Mouse (Mus musculus): ENCODE results near the gene Rd3.

Rd3 gene

GRCm38 (mm10) chr1:191963948-191964772 lies 13.0 kb upstream of the Rd3 start:
- peak; percentile 65 for DNase-seq (ENCODE audit: low read depth)

GRCm38 (mm10) chr1:191964773-191965481 lies 12.2 kb upstream of the Rd3 start:
- peak; percentile 91 for DNase-seq (ENCODE audit: low read depth)

GRCm38 (mm10) chr1:191969939-191970338 lies 7.2 kb upstream of the Rd3 start:
- no peak for DNase-seq (ENCODE audit: low read depth)

- no peak for DNase-seq (ENCODE audit: low read depth)
These were observed 2.4 kb upstream of the Rd3 start for GRCm38 (mm10) chr1:191974509-191975405.

GRCm38 (mm10) chr1:191981426-191982102 lies 4.4 kb downstream of the Rd3 start:
- no peak for DNase-seq (ENCODE audit: low read depth)

GRCm38 (mm10) chr1:191986674-191987480 lies 9.7 kb downstream of the Rd3 start:
- no peak for DNase-seq (ENCODE audit: low read depth)

- no peak for DNase-seq (ENCODE audit: low read depth)
These were observed 10.3 kb downstream of the Rd3 start for GRCm38 (mm10) chr1:191987481-191987769.

- no peak for DNase-seq (ENCODE audit: low read depth)
These were observed 11.5 kb downstream of the Rd3 start for GRCm38 (mm10) chr1:191988646-191989045.

GRCm38 (mm10) chr1:191989060-191989459 lies 11.9 kb downstream of the Rd3 start:
- no peak for DNase-seq (ENCODE audit: low read depth)

- peak; percentile 96 for DNase-seq (ENCODE audit: low read depth)
These were observed 12.8 kb downstream of the Rd3 start for GRCm38 (mm10) chr1:191989994-191990393.

GRCm38 (mm10) chr1:191992040-191992780 lies 15.0 kb downstream of the Rd3 start:
- DNase-seq (ENCODE audit: low read depth) = no peak

- DNase-seq (ENCODE audit: low read depth) = no peak
These were observed 17.3 kb downstream of the Rd3 start for GRCm38 (mm10) chr1:191994476-191994875.

- peak; percentile 70 for DNase-seq (ENCODE audit: low read depth)
These were observed 18.3 kb downstream of the Rd3 start for GRCm38 (mm10) chr1:191995488-191995887.

- no peak for DNase-seq (ENCODE audit: low read depth)
These were observed 18.7 kb downstream of the Rd3 start for GRCm38 (mm10) chr1:191995916-191996315.

- DNase-seq (ENCODE audit: low read depth) = no peak
These were observed 19.5 kb downstream of the Rd3 start for GRCm38 (mm10) chr1:191996621-191997185.

- peak; percentile 50 for DNase-seq (ENCODE audit: low read depth)
These were observed 21.9 kb downstream of the Rd3 start for GRCm38 (mm10) chr1:191999022-191999421.

Data from 416B (cell line).